Mouse (Mus musculus): ENCODE measurements around the gene Nol3. TPM values are rescaled to one million over a fixed set of nuclear protein-coding genes. Genes with fewer than 3 reads are reported as not detected.

Gene Nol3
- polyA plus RNA-seq, 1 experiment from 2014 or later = 1.9 TPM

- 0 out of 2 replicates have a peak, but pooled peaks have one; percentile 24 for ATAC-seq (ENCODE audit: insufficient number of reproducible peaks, insufficient read depth, low FRiP score, low read depth)
- WGBS = 90% methylated on average over 18 of the region's 18 CpGs
- no peaks in the 10 kb centered on the region for H3K4me1 ChIP-seq (ENCODE audit: control insufficient read depth, insufficient read depth, low read length)
- no peaks in the 10 kb centered on the region for H3K27me3 ChIP-seq (ENCODE audit: control insufficient read depth, insufficient read depth, low read length)
- no peak overlapping the region for H3K4me3 ChIP-seq (ENCODE audit: low read depth, low read length)
- no peak overlapping the region for H3K9ac ChIP-seq (replicated peaks; ENCODE audit: low read depth, low read length)
- H3K9me3 ChIP-seq (ENCODE audit: control insufficient read depth, low read depth, low read length) = no peaks in the 10 kb centered on the region
- H3K4me2 ChIP-seq (replicated peaks; ENCODE audit: low read depth, low read length) = no peak overlapping the region
- no peak overlapping the region for H3K27ac ChIP-seq (ENCODE audit: low read length)
- H3K36me3 ChIP-seq (ENCODE audit: control insufficient read depth, insufficient read depth, low read length) = peaks cover 26% of the 10 kb centered on the region
Observed at GRCm38 (mm10) chr8:105315073-105315769, 39.3 kb downstream of the Nol3 start.

GRCm38 (mm10) chr8:105317941-105318340 is 42.0 kb downstream of the Nol3 start:
- Histone ChIP-seq H3K36me3 (ENCODE audit: control insufficient read depth, insufficient read depth, low read length) (peaks cover 26% of the 10 kb centered on the region), H3K4me1 (ENCODE audit: control insufficient read depth, insufficient read depth, low read length) (no peaks in the 10 kb centered on the region), H3K27ac (ENCODE audit: low read length) (no peak overlapping the region), H3K9ac (replicated peaks; ENCODE audit: low read depth, low read length) (no peak overlapping the region), H3K4me2 (replicated peaks; ENCODE audit: low read depth, low read length) (no peak overlapping the region), H3K27me3 (ENCODE audit: control insufficient read depth, insufficient read depth, low read length) (no peaks in the 10 kb centered on the region), H3K4me3 (ENCODE audit: low read depth, low read length) (no peak overlapping the region), H3K9me3 (ENCODE audit: control insufficient read depth, low read depth, low read length) (no peaks in the 10 kb centered on the region)
- ATAC-seq (ENCODE audit: insufficient number of reproducible peaks, insufficient read depth, low FRiP score, low read depth) = no peak
- 96% methylated on average over 4 of the region's 4 CpGs for WGBS

- H3K4me1 ChIP-seq (ENCODE audit: control insufficient read depth, insufficient read depth, low read length) = no peaks in the 10 kb centered on the region
- H3K4me3 ChIP-seq (ENCODE audit: low read depth, low read length) = no peak overlapping the region
- WGBS = 82% methylated on average over 11 of the region's 11 CpGs
- H3K36me3 ChIP-seq (ENCODE audit: control insufficient read depth, insufficient read depth, low read length) = peaks cover 19% of the 10 kb centered on the region
- H3K4me2 ChIP-seq (replicated peaks; ENCODE audit: low read depth, low read length) = no peak overlapping the region
- H3K9me3 ChIP-seq (ENCODE audit: control insufficient read depth, low read depth, low read length) = no peaks in the 10 kb centered on the region
- H3K27ac ChIP-seq (ENCODE audit: low read length) = no peak overlapping the region
- ATAC-seq (ENCODE audit: insufficient number of reproducible peaks, insufficient read depth, low FRiP score, low read depth) = no peak
- no peaks in the 10 kb centered on the region for H3K27me3 ChIP-seq (ENCODE audit: control insufficient read depth, insufficient read depth, low read length)
- H3K9ac ChIP-seq (replicated peaks; ENCODE audit: low read depth, low read length) = no peak overlapping the region
Observed at GRCm38 (mm10) chr8:105318662-105319190, 42.8 kb downstream of the Nol3 start.

GRCm38 (mm10) chr8:105323183-105323582 is 47.2 kb downstream of the Nol3 start:
- no peak overlapping the region for H3K4me2 ChIP-seq (replicated peaks; ENCODE audit: low read depth, low read length)
- H3K9me3 ChIP-seq (ENCODE audit: control insufficient read depth, low read depth, low read length) = no peaks in the 10 kb centered on the region
- H3K9ac ChIP-seq (replicated peaks; ENCODE audit: low read depth, low read length) = no peak overlapping the region
- no peaks in the 10 kb centered on the region for H3K27me3 ChIP-seq (ENCODE audit: control insufficient read depth, insufficient read depth, low read length)
- ATAC-seq (ENCODE audit: insufficient number of reproducible peaks, insufficient read depth, low FRiP score, low read depth) = no peak
- 92% methylated on average over 4 of the region's 4 CpGs for WGBS
- H3K36me3 ChIP-seq (ENCODE audit: control insufficient read depth, insufficient read depth, low read length) = peaks cover 15% of the 10 kb centered on the region
- no peak overlapping the region for H3K27ac ChIP-seq (ENCODE audit: low read length)
- peaks cover 14% of the 10 kb centered on the region; the same call in 1 of the 2 replicates for H3K4me1 ChIP-seq (ENCODE audit: control insufficient read depth, insufficient read depth, low read length)
- H3K4me3 ChIP-seq (ENCODE audit: low read depth, low read length) = no peak overlapping the region

GRCm38 (mm10) chr8:105325641-105326093 is 49.7 kb downstream of the Nol3 start:
- Histone ChIP-seq H3K4me3 (ENCODE audit: low read depth, low read length) (peak overlapping the region; percentile 56), H3K4me2 (replicated peaks; ENCODE audit: low read depth, low read length) (peak overlapping the region; percentile 60), H3K36me3 (ENCODE audit: control insufficient read depth, insufficient read depth, low read length) (peaks cover 33% of the 10 kb centered on the region), H3K27ac (ENCODE audit: low read length) (peak overlapping the region; percentile 4; the same call in 1 of the 2 replicates), H3K27me3 (ENCODE audit: control insufficient read depth, insufficient read depth, low read length) (no peaks in the 10 kb centered on the region), H3K9me3 (ENCODE audit: control insufficient read depth, low read depth, low read length) (no peaks in the 10 kb centered on the region), H3K9ac (replicated peaks; ENCODE audit: low read depth, low read length) (peak overlapping the region; percentile 57), H3K4me1 (ENCODE audit: control insufficient read depth, insufficient read depth, low read length) (peaks cover 14% of the 10 kb centered on the region; the same call in 1 of the 2 replicates)
- 0% methylated on average over 12 of the region's 12 CpGs for WGBS
- peak; percentile 8; the same call in 1 of the 2 replicates for ATAC-seq (ENCODE audit: insufficient number of reproducible peaks, insufficient read depth, low FRiP score, low read depth)

- peak; percentile 91 for ATAC-seq (ENCODE audit: insufficient number of reproducible peaks, insufficient read depth, low FRiP score, low read depth)
- Histone ChIP-seq H3K4me2 (replicated peaks; ENCODE audit: low read depth, low read length) (peak within 1 kb of the TSS; percentile 90), H3K4me1 (ENCODE audit: control insufficient read depth, insufficient read depth, low read length) (peaks cover 14% of the 10 kb centered on the region; the same call in 1 of the 2 replicates), H3K4me3 (ENCODE audit: low read depth, low read length) (peak within 1 kb of the TSS; percentile 56), H3K27ac (ENCODE audit: low read length) (peak within 1 kb of the TSS; percentile 76; the same call in 1 of the 2 replicates), H3K36me3 (ENCODE audit: control insufficient read depth, insufficient read depth, low read length) (peaks cover 39% of the 10 kb centered on the region), H3K27me3 (ENCODE audit: control insufficient read depth, insufficient read depth, low read length) (no peaks in the 10 kb centered on the region), H3K9me3 (ENCODE audit: control insufficient read depth, low read depth, low read length) (no peaks in the 10 kb centered on the region), H3K9ac (replicated peaks; ENCODE audit: low read depth, low read length) (peak within 1 kb of the TSS; percentile 57)
- WGBS = under 1% methylated on average over 36 of the region's 36 CpGs
Observed at GRCm38 (mm10) chr8:105326141-105326672, 50.3 kb downstream of the Nol3 start, which contains the start of the genes Lrrc29 and Tmem208. Lrrc29 (minus strand) TSS chr8:105326278. Tmem208 (plus strand) TSS chr8:105326354.

- 35% methylated on average over 6 of the region's 6 CpGs for WGBS
- no peak for ATAC-seq (ENCODE audit: insufficient number of reproducible peaks, insufficient read depth, low FRiP score, low read depth)
- Histone ChIP-seq H3K27me3 (ENCODE audit: control insufficient read depth, insufficient read depth, low read length) (no peaks in the 10 kb centered on the region), H3K36me3 (ENCODE audit: control insufficient read depth, insufficient read depth, low read length) (peaks cover 46% of the 10 kb centered on the region), H3K9me3 (ENCODE audit: control insufficient read depth, low read depth, low read length) (no peaks in the 10 kb centered on the region), H3K27ac (ENCODE audit: low read length) (peak overlapping the region; percentile 76; the same call in 1 of the 2 replicates), H3K4me2 (replicated peaks; ENCODE audit: low read depth, low read length) (peak overlapping the region; percentile 90), H3K4me3 (ENCODE audit: low read depth, low read length) (peak overlapping the region; percentile 56), H3K9ac (replicated peaks; ENCODE audit: low read depth, low read length) (peak overlapping the region; percentile 41), H3K4me1 (ENCODE audit: control insufficient read depth, insufficient read depth, low read length) (peaks cover 14% of the 10 kb centered on the region; the same call in 1 of the 2 replicates)
Observed at GRCm38 (mm10) chr8:105326968-105327367, 51.0 kb downstream of the Nol3 start.

GRCm38 (mm10) chr8:105330325-105330724 is 54.4 kb downstream of the Nol3 start:
- no peak overlapping the region for H3K4me2 ChIP-seq (replicated peaks; ENCODE audit: low read depth, low read length)
- no peak overlapping the region for H3K9ac ChIP-seq (replicated peaks; ENCODE audit: low read depth, low read length)
- ATAC-seq (ENCODE audit: insufficient number of reproducible peaks, insufficient read depth, low FRiP score, low read depth) = no peak
- no peaks in the 10 kb centered on the region for H3K9me3 ChIP-seq (ENCODE audit: control insufficient read depth, low read depth, low read length)
- peaks cover 64% of the 10 kb centered on the region for H3K36me3 ChIP-seq (ENCODE audit: control insufficient read depth, insufficient read depth, low read length)
- H3K4me3 ChIP-seq (ENCODE audit: low read depth, low read length) = no peak overlapping the region
- H3K27me3 ChIP-seq (ENCODE audit: control insufficient read depth, insufficient read depth, low read length) = no peaks in the 10 kb centered on the region
- H3K27ac ChIP-seq (ENCODE audit: low read length) = no peak overlapping the region
- H3K4me1 ChIP-seq (ENCODE audit: control insufficient read depth, insufficient read depth, low read length) = peaks cover 10% of the 10 kb centered on the region; the same call in 1 of the 2 replicates
- WGBS = 91% methylated on average over 12 of the region's 12 CpGs

Data from stomach, embryonic 14.5 days (tissue).